Mouse (Mus musculus) right cerebral cortex, postnatal 10 days (tissue): ENCODE data around the gene Akna.

Experiments used
- DNase-seq, 2 experiments: peaks; one replicate each; pipeline ENCODE4 v3.0.0; 2021; ENCODE audit warnings: low spot score in 2 of 2

Gene Akna

DNA sequence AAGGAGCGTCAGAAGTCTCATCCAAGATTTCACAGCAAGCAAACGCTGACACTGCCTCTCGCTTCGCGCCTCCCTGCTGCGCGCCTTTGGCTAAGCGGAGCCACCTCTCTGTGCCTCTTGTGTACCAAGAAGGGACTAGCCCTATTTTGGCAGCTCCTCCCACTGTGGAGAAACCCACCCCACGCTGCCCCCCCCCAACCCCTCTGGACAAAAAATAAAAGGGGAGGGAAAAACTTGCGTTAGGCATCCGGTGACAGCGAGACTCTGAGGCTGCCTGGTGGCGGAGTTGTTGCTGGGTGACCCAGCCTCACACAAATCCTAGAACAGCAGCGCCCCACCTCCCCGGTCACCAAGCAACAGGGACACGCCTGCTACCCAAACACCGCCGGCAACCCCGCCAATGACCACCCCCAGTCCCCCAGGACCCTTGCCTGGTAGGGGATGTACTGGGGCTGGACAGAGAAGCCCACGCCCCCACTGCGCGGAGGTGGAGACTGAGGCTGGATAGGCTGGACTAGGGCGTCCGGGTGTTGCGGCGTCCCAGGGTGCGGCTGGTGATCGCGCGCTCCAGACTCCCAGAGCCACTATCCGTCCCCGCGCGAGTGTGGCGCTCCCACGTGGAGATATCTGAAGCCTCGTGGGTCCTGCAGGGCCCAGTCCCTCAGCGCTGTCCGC lies 6.9 kb upstream of the Akna start:
- DNase-seq, result peak; percentile 75 to 79

DNA sequence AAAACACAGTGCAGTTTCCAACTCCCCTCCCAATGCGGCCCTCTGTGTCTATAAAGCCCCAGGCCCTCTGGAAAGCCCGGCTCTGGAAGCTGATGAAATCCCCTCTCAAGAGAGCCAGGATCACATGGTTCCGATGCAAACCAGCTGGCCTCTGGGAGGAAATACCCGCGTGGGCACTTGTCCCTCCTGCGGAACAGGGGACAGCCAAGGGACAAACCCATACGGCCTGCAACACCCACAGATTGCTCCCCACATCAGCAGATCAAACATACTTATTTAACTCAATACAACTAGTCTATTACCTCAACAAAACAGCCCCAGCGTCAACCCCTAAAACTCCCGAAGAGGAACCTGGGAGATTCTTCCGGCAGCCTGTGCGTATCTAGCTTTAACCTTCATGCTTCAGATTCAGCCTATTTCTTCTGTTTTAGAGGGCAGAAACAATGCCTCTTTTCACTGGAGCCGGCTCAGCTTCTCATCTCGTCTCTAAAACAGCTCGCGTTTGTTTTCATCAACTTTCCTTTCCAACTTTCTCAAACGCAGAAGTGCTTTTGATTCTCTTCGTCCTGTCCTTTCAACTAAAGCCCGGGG lies 6.3 kb upstream of the Akna start:
- peak in 1 of 2 experiments; percentile 56 for DNase-seq

DNA sequence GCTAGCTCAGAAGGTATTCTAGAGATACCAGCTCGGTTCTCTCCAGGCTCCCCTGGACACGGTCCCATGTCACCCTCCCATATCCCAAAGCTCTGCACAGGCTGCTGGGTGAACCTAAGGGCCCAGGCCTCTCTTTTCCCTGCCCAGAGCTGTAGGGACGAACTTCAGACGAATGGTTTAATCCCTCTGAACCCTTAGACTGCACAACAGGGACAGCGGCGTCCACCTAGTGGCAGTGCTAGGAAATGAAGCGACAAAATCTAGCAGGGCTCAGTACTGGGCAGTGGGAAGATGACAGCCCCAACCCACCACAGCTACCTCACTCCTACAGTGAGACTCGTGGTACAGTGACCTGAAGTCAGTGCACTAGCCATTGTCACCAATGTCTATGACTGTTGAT lies 5.5 kb upstream of the Akna start:
- DNase-seq, result peak; percentile 67 to 76

DNA sequence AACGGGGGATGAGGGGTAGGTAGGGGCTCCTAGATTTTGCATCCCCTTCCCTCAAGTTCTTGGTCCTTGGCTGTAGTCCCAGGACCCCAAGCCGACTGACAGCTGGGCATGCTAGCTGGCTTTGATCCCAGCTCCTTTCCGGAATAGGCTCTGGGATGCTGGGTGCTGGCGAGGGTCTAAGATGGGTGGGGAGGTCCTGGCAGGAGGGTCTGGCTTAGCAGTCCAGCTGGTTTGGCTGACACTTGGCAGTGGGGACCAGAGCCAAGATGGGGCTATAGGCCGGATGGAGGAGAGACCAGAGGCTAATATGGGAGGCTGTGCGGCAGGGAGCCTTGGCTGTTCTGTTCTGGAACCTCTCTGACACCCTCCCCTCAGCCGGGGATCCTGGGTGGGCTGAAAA lies 5.1 kb upstream of the Akna start:
- DNase-seq, result peak; percentile 75 to 77

DNA sequence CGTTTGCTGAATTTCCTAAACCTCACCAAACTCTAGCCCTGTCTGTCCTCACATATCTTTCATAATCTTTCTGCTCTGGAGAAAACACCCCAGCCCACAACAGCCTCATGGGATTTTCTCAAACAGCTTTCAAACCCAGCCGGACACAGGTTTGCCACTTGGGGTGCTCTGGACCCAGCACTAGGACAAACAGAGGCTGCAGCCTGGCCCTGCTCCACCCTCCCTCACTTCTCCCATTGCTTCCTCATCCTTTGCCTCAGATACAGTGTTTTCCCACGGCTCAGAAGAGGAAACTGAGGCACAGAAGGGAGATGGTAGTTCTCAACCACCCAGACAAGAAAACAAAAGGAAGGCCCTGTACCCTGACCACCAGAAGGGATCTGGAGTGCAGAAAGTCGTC lies 2.5 kb upstream of the Akna start:
- DNase-seq, result no peak

DNA sequence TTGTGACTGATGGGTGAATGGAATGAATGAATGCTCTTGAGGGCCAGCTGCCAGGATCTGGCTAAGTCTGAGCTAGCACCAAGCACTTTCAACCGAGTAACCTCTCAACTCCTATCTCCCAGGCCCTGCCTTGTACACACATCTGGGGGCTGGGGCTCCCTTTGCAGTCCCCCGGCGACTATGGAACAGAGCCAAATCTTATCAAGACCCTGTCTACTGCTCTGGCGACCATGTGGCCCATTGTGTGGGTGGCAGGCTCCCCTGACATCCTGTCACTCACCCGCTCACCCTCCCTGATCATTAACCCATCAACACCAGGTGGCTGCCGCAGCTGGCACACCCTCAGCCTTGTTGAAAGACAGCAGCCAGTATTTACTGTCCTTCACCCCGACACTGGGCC lies 1.9 kb upstream of the Akna start:
- DNase-seq, result no peak

DNA sequence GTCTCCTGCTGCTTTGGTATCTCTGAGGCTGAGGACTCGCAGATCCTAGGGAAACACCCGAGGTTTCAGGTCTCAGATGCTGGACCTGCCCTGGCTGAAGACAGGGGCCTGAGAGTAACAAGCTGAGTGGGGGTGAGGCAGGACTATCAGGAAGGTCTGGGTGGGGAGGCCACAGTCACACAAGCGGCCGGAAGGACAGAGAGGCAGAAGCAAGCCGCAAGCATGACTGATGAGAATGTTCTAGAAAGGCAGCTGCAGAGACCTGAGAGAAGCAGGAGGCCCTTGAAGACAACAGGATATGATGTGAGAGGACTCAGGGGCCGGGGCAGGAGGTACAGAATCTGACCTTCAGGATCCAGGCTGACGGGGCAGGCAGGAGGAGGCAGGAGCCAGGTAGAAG lies 1.1 kb upstream of the Akna start:
- no peak for DNase-seq

DNA sequence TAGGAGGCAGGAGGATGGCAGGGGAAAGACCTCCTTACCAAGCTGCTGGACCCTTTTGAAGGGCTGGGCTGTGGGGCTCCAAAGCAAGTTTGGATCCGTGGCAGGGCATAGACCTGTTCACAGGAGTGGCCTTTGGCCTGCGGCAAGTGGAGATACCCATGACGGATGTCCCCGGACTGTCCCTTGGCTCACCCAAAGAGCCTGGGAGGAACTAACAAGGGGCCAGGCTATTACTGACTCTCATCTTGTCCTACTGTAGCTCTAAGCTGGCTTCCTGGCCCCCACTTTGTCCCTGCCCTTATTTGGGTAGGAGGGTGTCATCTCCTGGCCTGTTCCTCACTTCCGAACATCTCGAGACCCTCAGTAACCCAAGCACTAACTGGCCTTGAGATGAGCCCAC lies 596 bp downstream of the Akna start:
- no peak for DNase-seq

DNA sequence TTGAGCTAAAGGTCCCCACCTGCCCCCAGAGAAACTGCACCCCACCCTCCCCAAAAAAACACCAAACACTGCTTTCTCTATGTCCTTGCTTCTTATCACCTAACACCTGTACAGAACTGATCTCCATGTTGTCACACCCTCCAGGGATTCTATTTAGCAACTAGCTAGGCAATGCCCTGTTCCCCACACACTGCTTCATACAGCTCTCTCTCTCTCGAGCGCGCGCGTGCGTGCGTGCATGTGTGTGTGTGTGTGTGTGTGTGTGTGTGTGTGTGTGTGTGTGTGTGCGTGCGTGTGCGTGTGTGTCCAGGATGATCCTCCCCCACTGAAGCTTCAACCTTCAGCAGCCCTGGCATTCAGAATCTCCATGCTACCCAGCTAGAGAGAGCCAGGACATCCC lies 1.1 kb downstream of the Akna start:
- no peak for DNase-seq

DNA sequence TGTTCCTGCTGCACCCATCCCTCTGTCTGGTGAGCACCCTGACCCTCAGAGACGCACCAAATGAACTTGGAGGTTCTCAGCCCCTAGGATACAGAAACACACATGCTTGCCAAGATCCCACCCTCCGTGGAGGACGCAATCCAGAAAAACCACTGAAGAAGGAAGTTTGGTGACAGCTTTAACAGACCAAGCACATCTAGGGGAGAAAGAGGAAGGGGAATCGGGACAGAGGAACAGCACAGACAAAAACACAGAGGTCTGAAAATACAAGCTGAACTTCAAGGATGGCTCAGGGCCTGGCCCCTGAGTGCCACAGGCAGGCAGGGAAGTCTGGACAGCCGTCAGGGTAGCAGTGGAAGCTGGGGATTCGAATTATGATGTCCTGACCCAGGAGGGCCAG lies 1.5 kb downstream of the Akna start:
- DNase-seq, result no peak

DNA sequence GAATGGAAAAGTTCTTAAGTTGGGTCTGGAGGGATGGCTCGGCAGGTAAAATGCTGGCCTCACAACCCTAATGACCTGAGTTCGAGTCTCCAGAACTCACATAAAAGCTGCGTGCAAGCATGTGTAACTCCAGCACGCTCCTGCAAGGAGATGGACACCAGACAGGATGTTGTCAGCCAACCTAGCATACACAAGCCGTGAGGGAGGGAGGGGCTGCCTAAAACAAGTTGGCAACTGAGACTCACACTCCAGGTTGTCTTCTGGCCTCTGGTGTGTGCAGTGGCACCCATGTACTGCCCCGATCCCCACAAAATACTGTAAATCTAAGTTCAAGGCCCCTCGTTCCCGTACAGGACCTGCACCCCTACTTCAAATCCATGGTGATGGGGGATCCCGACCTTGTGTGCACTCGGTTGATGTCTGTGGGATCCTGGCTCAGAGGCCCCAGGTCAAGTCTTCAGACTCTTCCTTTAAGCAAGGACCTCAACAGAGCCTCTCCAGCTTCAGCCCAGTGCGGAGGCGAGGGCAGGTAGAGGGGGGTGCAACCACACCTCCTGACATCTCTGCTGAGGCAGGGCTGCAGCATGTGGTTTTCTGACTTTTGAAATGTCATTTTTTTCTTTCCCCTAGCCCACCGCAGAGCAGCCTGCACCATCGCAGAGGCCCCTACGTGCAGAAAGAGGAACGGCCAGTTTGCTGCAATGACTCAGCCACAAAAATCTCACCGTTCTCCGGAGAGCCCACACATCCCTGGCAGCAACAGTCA lies 2.4 kb downstream of the Akna start:
- no peak for DNase-seq

DNA sequence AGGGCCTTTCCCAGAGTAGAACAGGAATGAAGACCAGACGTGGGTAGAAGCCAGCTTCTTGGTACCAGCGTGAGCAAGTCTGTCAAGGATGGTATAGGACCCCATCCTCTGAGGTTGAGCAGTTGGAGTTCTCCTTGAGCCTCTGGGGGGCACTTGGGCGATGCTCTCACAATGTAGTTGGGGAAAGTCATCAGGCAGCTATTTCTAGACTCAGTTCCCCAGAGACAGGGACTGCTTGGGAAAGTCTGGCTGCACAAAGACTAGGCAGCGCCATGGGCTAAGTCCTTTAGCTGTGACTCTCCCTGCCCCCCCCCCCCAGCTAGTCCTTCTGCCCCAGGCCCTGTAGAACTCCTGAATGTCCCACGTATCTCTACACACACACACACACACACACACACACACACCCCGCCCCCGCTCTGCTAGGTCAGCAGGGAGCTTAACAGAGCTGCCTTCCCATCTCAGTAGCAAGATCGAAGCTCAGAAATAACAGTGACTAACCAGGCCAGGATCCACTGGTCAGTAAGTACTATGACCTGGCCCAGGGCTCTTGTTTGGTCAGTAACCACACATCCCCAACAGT lies 3.4 kb downstream of the Akna start:
- no peak for DNase-seq

DNA sequence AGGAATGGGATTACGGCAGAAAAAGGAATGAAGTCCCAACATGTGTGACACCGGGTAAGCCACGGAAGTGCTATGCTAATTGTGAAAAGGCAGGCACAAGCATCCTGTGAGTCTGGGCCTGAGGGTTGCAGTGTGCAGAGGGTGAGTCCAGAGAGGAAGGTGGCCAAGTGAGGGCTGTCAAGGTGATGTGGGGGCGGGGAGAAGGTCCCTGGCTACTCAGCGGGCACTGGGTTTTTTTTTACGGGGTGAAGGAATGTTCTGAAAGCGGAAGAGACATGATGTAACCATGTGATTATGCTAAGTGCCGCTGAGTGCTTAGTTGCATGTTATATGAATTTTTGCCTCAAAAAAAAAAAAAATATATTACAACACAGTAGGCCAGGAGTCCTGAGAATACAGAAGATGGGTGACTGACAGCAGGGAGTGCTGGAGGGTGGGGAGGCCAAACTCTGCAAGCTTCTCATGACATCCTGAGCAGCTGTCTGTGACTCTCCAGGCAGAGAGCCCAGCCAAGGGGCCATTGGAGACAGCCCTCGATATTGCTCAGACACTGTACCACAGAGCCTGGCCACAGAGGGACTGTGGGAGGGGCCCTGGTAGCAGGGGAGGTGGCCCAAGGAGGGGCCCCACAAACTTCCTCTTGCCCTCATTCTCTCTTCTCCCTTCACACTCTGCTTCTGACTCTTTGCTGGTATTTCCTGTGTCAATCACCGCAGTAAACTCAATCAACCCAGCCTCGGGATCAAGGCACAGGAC lies 4.1 kb downstream of the Akna start:
- no peak for DNase-seq

DNA sequence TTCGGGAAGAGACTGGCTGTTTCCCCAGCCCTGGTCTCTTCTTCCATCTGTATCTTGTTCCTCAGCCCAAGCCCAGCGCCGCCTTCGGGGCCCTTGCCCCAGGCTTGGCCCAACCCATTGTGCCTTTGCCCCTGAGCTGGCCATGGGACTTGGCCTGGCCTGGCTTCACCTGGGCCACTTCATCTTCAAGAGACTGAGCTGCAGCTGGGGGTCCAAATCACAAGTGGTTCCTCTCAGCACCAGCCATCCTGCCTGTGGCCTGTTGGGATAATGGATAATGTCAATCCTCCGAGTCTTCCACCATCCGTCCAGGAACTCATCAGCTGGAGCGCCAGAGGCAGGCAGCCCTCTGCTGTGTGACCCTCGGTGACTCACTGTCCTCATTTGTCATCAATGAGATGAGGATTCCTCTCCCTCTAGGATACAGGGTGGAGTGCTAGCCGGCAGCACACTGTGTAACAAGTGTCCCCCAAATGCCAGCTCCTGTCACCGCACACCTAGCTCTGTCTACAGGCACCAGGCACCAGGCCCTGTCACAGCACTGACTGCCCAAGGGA lies 5.1 kb downstream of the Akna start:
- no peak for DNase-seq

DNA sequence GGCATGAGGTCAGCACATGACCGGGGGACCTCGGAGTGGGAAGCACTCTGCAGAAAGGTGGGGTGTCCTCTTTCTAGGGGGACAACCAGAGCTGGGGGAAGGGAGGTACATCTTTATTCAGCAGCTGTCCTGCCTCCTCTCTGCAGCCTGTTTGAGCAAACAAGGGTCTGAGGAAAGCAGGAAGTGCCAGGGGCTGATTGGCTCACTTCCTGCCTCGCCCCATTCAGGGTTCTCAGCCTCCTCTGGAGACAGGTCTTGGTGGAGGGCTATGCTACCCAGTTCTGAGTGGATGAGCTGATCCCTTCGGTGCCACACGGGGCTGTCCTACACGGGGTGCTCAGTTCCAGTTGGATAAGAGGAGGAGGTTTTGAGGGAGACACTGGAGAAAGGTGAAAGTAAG lies 11.8 kb downstream of the Akna start:
- no peak for DNase-seq

DNA sequence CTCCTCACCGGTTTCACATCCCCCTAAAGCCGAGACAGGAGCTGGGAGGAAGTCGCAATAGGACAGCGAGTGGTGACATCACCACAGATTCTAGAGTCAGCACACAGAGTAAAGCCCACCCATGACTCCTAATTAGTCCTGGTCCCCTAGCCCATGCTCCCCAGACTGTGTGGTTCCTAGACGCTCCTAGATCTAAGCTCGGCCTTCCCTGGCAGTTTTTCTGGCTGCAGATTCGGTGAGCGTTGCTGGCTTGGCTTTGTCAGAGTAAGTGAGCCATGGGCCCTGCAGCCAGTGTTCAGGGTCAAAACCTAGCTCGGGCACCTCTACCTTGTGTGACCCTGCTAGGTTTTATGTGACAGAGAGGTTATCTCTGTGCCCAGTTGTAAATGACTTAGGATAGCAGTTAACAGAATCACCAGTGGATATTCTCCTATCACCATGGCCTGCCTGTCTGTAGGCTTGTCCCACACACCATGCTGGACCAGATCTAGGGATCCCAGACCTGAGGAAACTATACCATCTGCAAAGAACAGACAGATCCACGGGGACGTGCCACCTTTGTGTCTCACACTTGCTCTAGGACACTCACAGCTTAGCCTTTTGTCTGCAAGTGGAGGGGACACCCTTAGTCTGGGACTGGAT lies 13.1 kb downstream of the Akna start:
- DNase-seq, result no peak

DNA sequence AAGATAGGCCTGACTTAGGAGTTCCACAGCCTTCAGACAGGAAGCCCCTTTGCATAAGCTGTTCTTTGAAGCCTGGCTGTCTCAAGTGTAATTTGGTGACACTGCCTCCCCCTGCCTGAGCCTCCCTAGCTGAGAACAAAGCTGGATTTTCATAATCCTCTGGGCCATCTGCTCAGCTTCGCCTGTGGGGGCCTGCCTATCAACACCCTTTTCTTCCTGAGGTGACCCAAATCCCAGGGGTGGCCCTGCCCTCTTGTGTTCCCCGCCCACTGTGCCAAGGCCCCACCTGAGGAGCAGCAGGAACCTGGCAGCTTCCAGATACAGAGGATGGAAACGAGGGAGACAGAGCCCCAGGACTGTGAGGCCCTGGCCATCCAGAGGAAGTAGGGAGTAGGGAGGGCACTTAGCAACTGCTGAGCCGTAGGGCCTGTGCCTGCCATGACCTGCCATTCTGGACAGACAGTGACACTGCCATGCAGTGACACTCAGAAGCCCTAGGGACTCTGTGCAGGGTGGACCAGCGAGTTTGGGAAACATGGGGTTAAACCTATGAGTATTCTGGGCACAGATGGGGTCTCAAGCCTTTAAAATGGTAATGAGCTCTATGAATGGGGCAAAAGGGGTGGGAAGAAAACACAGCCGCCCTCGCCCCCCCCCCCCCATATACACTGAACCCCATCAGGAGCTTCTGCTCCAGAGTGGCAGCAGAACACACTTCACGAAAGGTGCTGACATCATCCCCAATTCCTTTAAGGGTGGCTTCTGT lies 13.8 kb downstream of the Akna start:
- no peak for DNase-seq

DNA sequence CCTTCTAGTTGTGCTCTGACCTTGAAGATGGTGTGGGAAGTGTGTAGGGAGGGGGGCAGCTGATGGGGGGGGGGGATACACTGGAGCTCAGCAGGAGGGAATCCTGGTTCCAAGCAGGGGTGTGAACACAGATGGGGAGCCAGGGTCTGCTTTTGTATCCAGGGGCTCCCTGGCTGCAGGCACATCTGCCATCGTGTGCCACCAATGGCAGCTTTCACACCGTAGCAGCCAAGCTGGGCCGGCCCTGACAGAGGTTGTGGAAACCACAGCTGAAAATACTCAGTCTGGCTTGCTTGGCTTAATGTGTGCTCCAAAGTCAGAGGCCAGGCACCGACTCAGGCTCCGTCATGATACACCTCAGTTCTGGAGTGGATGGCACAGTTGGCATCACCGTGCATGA lies 15.1 kb downstream of the Akna start:
- DNase-seq, result no peak

DNA sequence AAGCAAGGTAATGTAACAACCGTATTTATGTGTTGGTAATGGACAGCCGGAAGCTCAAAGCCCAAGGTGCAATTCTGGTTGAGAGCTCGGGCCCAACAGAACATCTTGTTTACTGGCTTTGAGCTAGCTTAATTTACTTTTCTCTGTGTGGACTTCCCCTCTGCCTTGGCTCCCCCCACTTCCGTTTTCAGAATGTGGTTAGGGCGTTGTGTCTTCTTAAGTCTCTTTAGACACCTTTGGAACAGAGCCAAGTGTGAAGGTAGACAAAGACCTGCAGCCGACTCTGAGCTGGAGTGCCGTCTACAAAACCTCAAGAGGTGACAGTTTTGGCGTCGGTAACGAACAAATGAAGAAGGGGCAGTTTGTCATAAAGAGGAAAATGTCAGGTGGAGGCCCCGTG lies 17.4 kb downstream of the Akna start:
- DNase-seq, result no peak

DNA sequence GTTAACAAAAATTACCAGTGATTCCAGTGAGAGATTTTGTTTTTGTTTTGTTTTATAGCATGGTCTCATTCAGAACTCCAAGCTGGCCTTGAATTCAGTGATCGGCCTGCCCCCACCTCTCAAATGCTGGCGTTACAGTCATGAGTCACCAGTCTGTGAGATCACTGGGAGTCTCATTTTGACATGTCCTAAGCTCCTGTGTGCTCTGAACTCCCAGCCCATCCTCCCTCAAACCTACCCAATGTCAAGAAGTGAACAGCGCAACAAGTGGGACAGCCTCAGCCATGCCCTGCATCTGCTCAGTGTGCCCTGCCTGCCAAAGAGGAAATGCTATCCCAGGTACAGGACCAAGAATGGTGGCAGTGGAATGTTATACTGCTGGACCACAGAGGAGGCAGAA lies 17.9 kb downstream of the Akna start:
- no peak for DNase-seq

DNA sequence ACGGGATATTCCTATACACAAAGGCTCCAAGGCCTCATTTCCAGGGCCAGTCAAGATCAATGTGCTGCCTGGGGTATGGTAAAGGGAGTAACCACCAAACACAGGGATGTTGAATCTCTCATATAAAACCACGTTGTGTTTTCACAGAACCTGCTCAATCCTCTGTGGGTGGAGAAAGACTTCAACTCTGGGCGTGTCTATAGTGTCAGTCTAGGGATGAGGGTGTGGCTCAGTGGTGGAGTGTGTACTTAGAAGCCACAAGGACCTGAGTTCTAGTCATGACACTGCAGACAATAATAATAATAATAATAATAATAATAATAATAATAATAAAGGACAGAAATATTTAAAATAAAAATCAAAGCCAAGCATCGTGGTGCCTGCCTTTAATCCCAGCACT lies 18.9 kb downstream of the Akna start:
- no peak for DNase-seq
